Mouse (Mus musculus) lung, postnatal 0 days (tissue): Measurements from ENCODE around the gene Malsu1. TPM values are rescaled to one million over a fixed set of nuclear protein-coding genes. Genes with fewer than 3 reads are reported as not detected.

Experiments
- ATAC-seq: fragments of 200-750 bp; cut with Nextera tagmentation; 2 replicates; pipeline ENCODE4 v1.8.0; 2017; ENCODE audit warnings: moderate library complexity
- DNase-seq: peaks from one replicate; pipeline ENCODE4 v3.0.0-alpha.2; 2016; ENCODE audit warnings: low spot score
- H3K27ac ChIP-seq: fragments of 300-500 bp; sonication (generic); 2 replicates; pipeline ENCODE4 v1.5.1; 2014; ENCODE audit warnings: antibody characterized with exemption, mild to moderate bottlenecking, low read length, mixed read lengths
- H3K27me3 ChIP-seq: fragments of 300-500 bp; sonication (generic); replicated peaks from 2 replicates; pipeline ENCODE4 v1.6.1; 2014; ENCODE audit warnings: low read length, mixed read lengths; ENCODE audit not compliant: insufficient read depth
- H3K36me3 ChIP-seq: fragments of 300-500 bp; sonication (generic); 2 replicates; pipeline ENCODE4 v1.6.1; 2014; ENCODE audit warnings: low read length, mixed read lengths; ENCODE audit not compliant: insufficient read depth
- H3K4me1 ChIP-seq: fragments of 300-500 bp; sonication (generic); 2 replicates; pipeline ENCODE4 v1.6.1; 2014; ENCODE audit warnings: antibody characterized with exemption, low read depth, low read length, mixed read lengths; ENCODE audit not compliant: insufficient read depth
- H3K4me2 ChIP-seq: fragments of 300-500 bp; sonication (generic); replicated peaks from 2 replicates; pipeline ENCODE4 v1.6.1; 2014; ENCODE audit warnings: low read depth, mild to moderate bottlenecking, low read length, moderate library complexity, mixed read lengths
- H3K4me3 ChIP-seq: fragments of 300-500 bp; sonication (generic); 2 replicates; pipeline ENCODE4 v1.5.1; 2014; ENCODE audit warnings: low read depth, low read length
- H3K9ac ChIP-seq: fragments of 300-500 bp; sonication (generic); replicated peaks from 2 replicates; pipeline ENCODE4 v1.6.1; 2014; ENCODE audit warnings: low read depth, mild to moderate bottlenecking
- H3K9me3 ChIP-seq: fragments of 300-500 bp; sonication (generic); 2 replicates; pipeline ENCODE4 v1.6.1; 2016; ENCODE audit warnings: low read length, mixed read lengths
- CTCF ChIP-seq: IDR thresholded peaks from 2 replicates; pipeline ENCODE4 v1.5.1; 2016; ENCODE audit warnings: antibody characterized with exemption, mild to moderate bottlenecking
- EP300 ChIP-seq: IDR thresholded peaks from 2 replicates; pipeline ENCODE4 v1.6.1; 2016; ENCODE audit warnings: antibody characterized with exemption, mild to moderate bottlenecking, control low read depth
- WGBS: fragments of 180-500 bp; shearing (Covaris S2); extraction: QIAGEN DNeasy Blood & Tissue Kit; methylation state at CpG from one replicate; pipeline ENCODE4 v1.1.7; 2014; 5-methylcytosine and 5-hydroxymethylcytosine counted together
- polyA plus RNA-seq: library from polyadenylated mRNA; unstranded; fragments of >200 nt; fragmentation: Nextera tagmentation; extraction: Ambion mirVana; gene quantifications from 2 replicates; pipeline ENCODE4 v1.2.1, GENCODE M21; 2015

Malsu1 gene
- polyA plus RNA-seq, 1 experiment from 2014 or later: 84.1 TPM

- Histone ChIP-seq H3K4me3 (no peak overlapping the region), H3K4me2 (no peak overlapping the region), H3K4me1 (no peaks in the 10 kb centered on the region), H3K27ac (no peak overlapping the region), H3K36me3 (no peaks in the 10 kb centered on the region), H3K9me3 (no peaks in the 10 kb centered on the region), H3K27me3 (no peaks in the 10 kb centered on the region), H3K9ac (no peak overlapping the region)
- ATAC-seq (peak; percentile 60), DNase-seq (peak; percentile 86)
- TF ChIP-seq CTCF (peak; percentile 92), EP300 (no peak)
- 32% methylated on average over 8 of the region's 8 CpGs for WGBS
These were observed 16.3 kb upstream of the Malsu1 start for GRCm38 (mm10) chr6:49057053-49058021.

GRCm38 (mm10) chr6:49068361-49068760 lies 5.2 kb upstream of the Malsu1 start:
- Histone ChIP-seq H3K36me3 (no peaks in the 10 kb centered on the region), H3K9ac (no peak overlapping the region), H3K27ac (no peak overlapping the region), H3K4me3 (no peak overlapping the region), H3K9me3 (no peaks in the 10 kb centered on the region), H3K4me1 (no peaks in the 10 kb centered on the region), H3K4me2 (no peak overlapping the region), H3K27me3 (no peaks in the 10 kb centered on the region)
- ATAC-seq (no peak), DNase-seq (peak; percentile 34)
- WGBS: 28% methylated on average over 4 of the region's 4 CpGs
- TF ChIP-seq CTCF (no peak), EP300 (no peak)

- DNase-seq: no peak
These were observed 509 bp downstream of the Malsu1 start for GRCm38 (mm10) chr6:49074117-49074490.

GRCm38 (mm10) chr6:49077894-49078293 lies 4.3 kb downstream of the Malsu1 start:
- DNase-seq: no peak
- TF ChIP-seq CTCF (no peak), EP300 (no peak)
- Histone ChIP-seq H3K27me3 (no peaks in the 10 kb centered on the region), H3K9me3 (no peaks in the 10 kb centered on the region), H3K27ac (no peak overlapping the region), H3K4me1 (no peaks in the 10 kb centered on the region; the same call in 1 of the 2 replicates), H3K4me2 (no peak overlapping the region), H3K9ac (no peak overlapping the region), H3K4me3 (no peak overlapping the region), H3K36me3 (no peaks in the 10 kb centered on the region; the same call in 1 of the 2 replicates)
- ATAC-seq: no peak
- WGBS: 77% methylated on average over 2 of the region's 2 CpGs

More at GRCm38 (mm10) chr6:49074117-49074490, 509 bp downstream of the Malsu1 start:
- no peaks in the 10 kb centered on the region for H3K9me3 ChIP-seq
- peak overlapping the region; percentile 73 for H3K4me2 ChIP-seq
- WGBS: 1% methylated on average over 19 of the region's 19 CpGs
- TF ChIP-seq EP300: no peak
- peak; percentile 28; the same call in 1 of the 2 replicates for TF ChIP-seq CTCF
- H3K4me1 ChIP-seq: no peaks in the 10 kb centered on the region; the same call in 1 of the 2 replicates
- H3K4me3 ChIP-seq: peak overlapping the region; percentile 81
- H3K27me3 ChIP-seq: no peaks in the 10 kb centered on the region
- peak overlapping the region; percentile 83 for H3K9ac ChIP-seq
- H3K36me3 ChIP-seq: no peaks in the 10 kb centered on the region
- peak; percentile 58 for ATAC-seq
- peak overlapping the region; percentile 73 for H3K27ac ChIP-seq

GRCm38 (mm10) chr6:49079313-49079712 lies 5.7 kb downstream of the Malsu1 start:
- no peak overlapping the region for H3K27ac ChIP-seq
- no peaks in the 10 kb centered on the region for H3K9me3 ChIP-seq
- no peak overlapping the region for H3K4me2 ChIP-seq
- H3K9ac ChIP-seq: no peak overlapping the region
- no peak overlapping the region for H3K4me3 ChIP-seq
- H3K27me3 ChIP-seq: no peaks in the 10 kb centered on the region
- ATAC-seq: no peak
- TF ChIP-seq CTCF (no peak), EP300 (no peak)
- peaks cover 8% of the 10 kb centered on the region; the same call in 1 of the 2 replicates for H3K36me3 ChIP-seq
- no peaks in the 10 kb centered on the region; the same call in 1 of the 2 replicates for H3K4me1 ChIP-seq
- no peak for DNase-seq
- WGBS: 78% methylated on average over 1 of the region's 1 CpGs

GRCm38 (mm10) chr6:49083008-49083407 lies 9.4 kb downstream of the Malsu1 start:
- Histone ChIP-seq H3K9me3 (no peaks in the 10 kb centered on the region), H3K4me3 (no peak overlapping the region), H3K36me3 (peaks cover 14% of the 10 kb centered on the region), H3K9ac (no peak overlapping the region), H3K27me3 (no peaks in the 10 kb centered on the region), H3K4me1 (no peaks in the 10 kb centered on the region), H3K4me2 (no peak overlapping the region), H3K27ac (no peak overlapping the region)
- TF ChIP-seq EP300 (no peak), CTCF (no peak)
- 89% methylated on average over 4 of the region's 4 CpGs for WGBS
- DNase-seq: no peak
- no peak for ATAC-seq
